Mouse (Mus musculus): ENCODE data around the gene Adam15. TPM values are rescaled to one million over a fixed set of nuclear protein-coding genes. Genes with fewer than 3 reads are reported as not detected.

The Adam15 gene
- total RNA-seq, 2 experiments from 2014 or later: 52.7 to 68.7 TPM

GRCm38 (mm10) chr3:89331561-89331960, 18.2 kb downstream of the Adam15 start:
- no peak for DNase-seq (ENCODE audit: low spot score)
- intact Hi-C loops (cut with DNase I): loop anchor here (10.0 kb wide), 1 partner anchor 353 kb away; no protein-coding TSS in a partner anchor

GRCm38 (mm10) chr3:89330948-89331347, 18.8 kb downstream of the Adam15 start:
- intact Hi-C loops (cut with DNase I): loop anchor here (10.0 kb wide), 1 partner anchor 354 kb away; no protein-coding TSS in a partner anchor
- no peak for DNase-seq (ENCODE audit: low spot score)

- intact Hi-C loops (cut with DNase I): loop anchor here (10.0 kb wide), 1 partner anchor 354 kb away; no protein-coding TSS in a partner anchor
- no peak for DNase-seq (ENCODE audit: low spot score)
Observed at GRCm38 (mm10) chr3:89330346-89330745, 19.4 kb downstream of the Adam15 start.

- no peak for DNase-seq (ENCODE audit: low spot score)
- intact Hi-C loops (cut with DNase I): no loop called here
Observed at GRCm38 (mm10) chr3:89328623-89329022, 21.2 kb downstream of the Adam15 start.

- DNase-seq (ENCODE audit: low spot score): no peak
- intact Hi-C loops (cut with DNase I): no loop called here
Observed at GRCm38 (mm10) chr3:89327371-89327870, 22.4 kb downstream of the Adam15 start.

- DNase-seq (ENCODE audit: low spot score): no peak
- intact Hi-C loops (cut with DNase I): no loop called here
Observed at GRCm38 (mm10) chr3:89325882-89326281, 23.9 kb downstream of the Adam15 start.

- peak; percentile 46 for DNase-seq (ENCODE audit: low spot score)
- intact Hi-C loops (cut with DNase I): no loop called here
Observed at GRCm38 (mm10) chr3:89322514-89323165, 27.2 kb downstream of the Adam15 start, which contains the start of gene Efna3. Efna3 (minus strand) TSS chr3:89322965.

GRCm38 (mm10) chr3:89322131-89322500, 27.7 kb downstream of the Adam15 start:
- no peak for DNase-seq (ENCODE audit: low spot score)
- intact Hi-C loops (cut with DNase I): no loop called here

GRCm38 (mm10) chr3:89321183-89322130, 28.3 kb downstream of the Adam15 start:
- no peak for DNase-seq (ENCODE audit: low spot score)
- intact Hi-C loops (cut with DNase I): loop anchor here (1.0 kb wide), 1 partner anchor 14 kb away; no protein-coding TSS in a partner anchor

GRCm38 (mm10) chr3:89320581-89321182, 29.1 kb downstream of the Adam15 start:
- no peak for DNase-seq (ENCODE audit: low spot score)
- intact Hi-C loops (cut with DNase I): loop anchor here (1.0 kb wide), 1 partner anchor 15 kb away; no protein-coding TSS in a partner anchor

- intact Hi-C loops (cut with DNase I): no loop called here
- DNase-seq (ENCODE audit: low spot score): no peak
Observed at GRCm38 (mm10) chr3:89319591-89320350, 30.0 kb downstream of the Adam15 start.

GRCm38 (mm10) chr3:89318971-89319590, 30.7 kb downstream of the Adam15 start:
- intact Hi-C loops (cut with DNase I): no loop called here
- no peak for DNase-seq (ENCODE audit: low spot score)

GRCm38 (mm10) chr3:89318316-89318715, 31.5 kb downstream of the Adam15 start:
- DNase-seq (ENCODE audit: low spot score): no peak
- intact Hi-C loops (cut with DNase I): no loop called here

GRCm38 (mm10) chr3:89317246-89317645, 32.5 kb downstream of the Adam15 start:
- no peak for DNase-seq (ENCODE audit: low spot score)
- intact Hi-C loops (cut with DNase I): no loop called here

GRCm38 (mm10) chr3:89316833-89317232, 33.0 kb downstream of the Adam15 start:
- intact Hi-C loops (cut with DNase I): loop anchor here (1.0 kb wide), 1 partner anchor 37 kb away; no protein-coding TSS in a partner anchor
- DNase-seq (ENCODE audit: low spot score): peak; percentile 64

- intact Hi-C loops (cut with DNase I): loop anchor here (1.0 kb wide), 2 partner anchors 38 to 169 kb away; no protein-coding TSS in a partner anchor
Observed at GRCm38 (mm10) chr3:89315930-89316831, 33.6 kb downstream of the Adam15 start.

GRCm38 (mm10) chr3:89315195-89315929, 34.4 kb downstream of the Adam15 start:
- intact Hi-C loops (cut with DNase I): loop anchor here (1.0 kb wide), 1 partner anchor 170 kb away; no protein-coding TSS in a partner anchor
- peak; percentile 57 for DNase-seq (ENCODE audit: low spot score)

More at GRCm38 (mm10) chr3:89315930-89316831, 33.6 kb downstream of the Adam15 start:
- no peak for DNase-seq (ENCODE audit: low spot score)
